Mouse (Mus musculus) splenic B cell, adult 2 months (primary cell): ENCODE results near the gene Prkch.

ENCODE experiments used
- DNase-seq: peaks from one replicate; pipeline ENCODE4 v3.0.0-alpha.2; 2011; ENCODE audit warnings: low read depth, low spot score
- H3K27me3 ChIP-seq: 2 replicates; pipeline ENCODE4 v1.6.1; 2012; ENCODE audit warnings: mild to moderate bottlenecking, low read length, moderate library complexity, mixed read lengths; ENCODE audit not compliant: control insufficient read depth, poor library complexity, insufficient read depth, severe bottlenecking
- H3K36me3 ChIP-seq: 2 replicates; pipeline ENCODE4 v1.6.1; 2012; ENCODE audit warnings: mild to moderate bottlenecking, low read length, moderate library complexity, mixed read lengths; ENCODE audit not compliant: control insufficient read depth, poor library complexity, insufficient read depth, severe bottlenecking

Prkch gene

DNA sequence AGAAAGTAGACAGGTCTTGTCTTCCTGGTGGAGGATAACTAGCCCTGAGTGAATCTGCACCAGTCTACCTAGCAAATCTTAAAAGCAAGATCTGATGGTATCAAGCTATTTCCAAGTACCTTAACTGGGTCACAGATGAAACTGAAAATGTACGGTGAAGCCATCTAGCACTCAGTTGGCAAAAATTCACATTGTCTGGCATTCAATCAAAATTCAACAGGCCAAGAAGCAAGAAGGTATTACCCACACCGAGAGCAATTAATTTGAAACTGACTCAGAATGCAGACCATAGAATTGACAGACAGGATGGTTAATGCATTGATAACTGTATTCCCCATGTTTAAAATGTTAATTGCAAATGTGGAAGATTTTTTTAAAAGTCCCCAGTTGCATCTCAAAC is 82.1 kb downstream of the Prkch start:
- DNase-seq, result no peak
- no peaks in the 10 kb centered on the region for H3K27me3 ChIP-seq

DNA sequence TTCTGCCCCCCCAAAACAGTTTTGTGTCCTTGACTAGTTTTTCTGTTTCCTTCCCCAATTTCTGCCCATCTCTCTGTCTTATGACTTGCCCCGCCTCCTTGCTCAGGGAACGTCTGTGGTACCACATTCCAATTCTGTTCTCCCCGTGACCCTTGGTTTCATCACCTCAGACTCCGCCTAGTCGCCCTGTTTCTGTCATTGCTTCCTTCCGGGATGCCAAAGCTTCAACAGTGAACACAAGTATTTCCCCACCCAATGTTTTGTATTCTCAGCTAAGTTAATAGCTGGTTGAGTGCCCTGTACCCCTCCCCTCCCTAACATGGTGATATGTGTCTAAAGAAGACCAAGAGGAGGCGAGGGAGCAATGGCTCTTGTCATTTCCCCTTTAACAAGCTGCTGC is 83.0 kb downstream of the Prkch start:
- Histone ChIP-seq H3K27me3 (no peaks in the 10 kb centered on the region), H3K36me3 (no peaks in the 10 kb centered on the region)
- no peak for DNase-seq

More for the DNA sequence above, 82.1 kb downstream of the Prkch start:
- no peaks in the 10 kb centered on the region for H3K36me3 ChIP-seq

- Histone ChIP-seq H3K36me3 (no peaks in the 10 kb centered on the region), H3K27me3 (no peaks in the 10 kb centered on the region)
- DNase-seq, result no peak
Measured at GRCm38 (mm10) chr12:73670739-73671138, 86.1 kb downstream of the Prkch start.

DNA sequence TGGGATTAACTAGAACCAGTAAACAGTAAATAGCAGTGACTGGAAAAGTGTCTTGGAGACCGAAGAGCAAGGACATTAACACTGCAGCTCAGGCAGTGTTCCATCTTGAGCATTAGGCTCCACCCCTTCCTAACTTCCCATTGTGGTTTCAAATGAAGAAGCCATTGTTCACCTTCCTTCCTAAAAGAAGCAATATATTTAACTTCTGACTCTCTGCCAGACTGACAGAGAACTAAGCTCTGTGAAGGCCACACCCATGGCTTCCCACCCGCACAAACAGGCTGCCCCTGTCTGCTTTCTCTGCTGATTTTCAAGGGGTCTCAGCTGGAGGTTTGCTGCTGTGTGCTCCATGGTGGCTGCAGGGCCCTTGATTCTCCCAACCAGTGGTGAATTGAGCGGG is 86.9 kb downstream of the Prkch start:
- Histone ChIP-seq H3K27me3 (no peaks in the 10 kb centered on the region), H3K36me3 (no peaks in the 10 kb centered on the region)
- no peak for DNase-seq

DNA sequence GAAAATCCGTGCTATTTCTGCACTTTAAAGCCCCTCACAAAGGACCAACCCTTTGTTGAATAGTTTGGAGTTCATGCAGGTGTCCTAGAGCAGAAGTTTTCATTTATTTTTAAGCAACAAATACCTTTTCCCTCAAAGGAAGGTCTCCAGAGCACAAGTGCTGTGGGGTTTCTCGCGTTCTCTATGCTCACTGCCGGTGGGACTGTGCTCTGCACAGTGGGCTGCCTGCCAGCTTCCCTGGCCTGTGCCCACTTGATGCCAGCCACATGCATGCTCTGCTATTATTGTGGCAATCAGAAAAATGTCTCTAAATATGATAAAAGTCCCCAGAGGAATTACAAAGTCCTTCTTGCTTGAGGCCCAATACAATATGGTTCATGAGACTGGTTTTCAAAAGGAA is 87.4 kb downstream of the Prkch start:
- Histone ChIP-seq H3K36me3 (no peaks in the 10 kb centered on the region), H3K27me3 (no peaks in the 10 kb centered on the region)
- DNase-seq, result no peak

DNA sequence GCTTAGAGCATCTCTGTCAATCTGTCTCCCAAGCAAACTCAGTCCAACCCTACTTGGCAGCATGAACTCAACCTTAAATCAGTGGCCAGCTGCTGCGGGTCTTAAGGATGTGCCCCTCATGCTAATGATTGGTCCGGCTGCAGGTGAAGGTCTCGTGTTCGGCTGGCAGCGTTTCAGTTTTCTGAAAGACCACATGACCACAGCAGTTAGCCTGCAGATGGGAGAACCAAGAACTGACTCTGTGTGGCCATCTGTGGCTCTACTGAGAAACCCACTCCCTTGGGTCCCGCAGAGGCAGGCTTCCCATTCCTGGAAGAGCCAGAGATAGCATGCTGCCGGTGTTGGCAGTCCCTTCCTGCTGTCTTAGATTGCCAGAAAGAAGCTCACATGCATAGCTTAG is 89.2 kb downstream of the Prkch start:
- no peaks in the 10 kb centered on the region for H3K36me3 ChIP-seq
- H3K27me3 ChIP-seq, result no peaks in the 10 kb centered on the region
- DNase-seq, result no peak

- DNase-seq, result no peak
- Histone ChIP-seq H3K27me3 (no peaks in the 10 kb centered on the region), H3K36me3 (no peaks in the 10 kb centered on the region)
Measured at GRCm38 (mm10) chr12:73675212-73675611, 90.6 kb downstream of the Prkch start.

DNA sequence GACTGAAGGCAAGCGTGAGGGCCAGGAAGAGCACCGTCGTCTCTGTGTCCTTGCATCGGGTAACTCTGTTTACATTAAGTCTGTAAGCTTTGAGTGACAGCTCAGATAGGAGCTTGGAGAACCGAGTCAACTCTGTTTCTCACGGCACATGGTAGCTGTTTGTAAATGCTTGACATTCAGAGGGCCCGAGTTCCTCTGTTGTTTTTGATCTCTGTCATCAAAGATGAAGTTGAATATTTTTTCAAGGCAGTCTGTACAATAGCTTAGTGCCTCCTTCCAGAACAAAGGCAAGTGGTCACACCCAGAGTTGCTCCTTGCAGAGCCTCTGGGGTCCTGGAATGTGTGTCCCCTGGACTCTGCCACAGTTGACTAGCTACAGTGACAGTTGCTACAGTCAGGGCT is 94.8 kb downstream of the Prkch start:
- H3K36me3 ChIP-seq, result no peaks in the 10 kb centered on the region
- no peaks in the 10 kb centered on the region for H3K27me3 ChIP-seq
- no peak for DNase-seq

GRCm38 (mm10) chr12:73682921-73683346 is 98.3 kb downstream of the Prkch start:
- no peak for DNase-seq
- Histone ChIP-seq H3K27me3 (no peaks in the 10 kb centered on the region), H3K36me3 (no peaks in the 10 kb centered on the region)

DNA sequence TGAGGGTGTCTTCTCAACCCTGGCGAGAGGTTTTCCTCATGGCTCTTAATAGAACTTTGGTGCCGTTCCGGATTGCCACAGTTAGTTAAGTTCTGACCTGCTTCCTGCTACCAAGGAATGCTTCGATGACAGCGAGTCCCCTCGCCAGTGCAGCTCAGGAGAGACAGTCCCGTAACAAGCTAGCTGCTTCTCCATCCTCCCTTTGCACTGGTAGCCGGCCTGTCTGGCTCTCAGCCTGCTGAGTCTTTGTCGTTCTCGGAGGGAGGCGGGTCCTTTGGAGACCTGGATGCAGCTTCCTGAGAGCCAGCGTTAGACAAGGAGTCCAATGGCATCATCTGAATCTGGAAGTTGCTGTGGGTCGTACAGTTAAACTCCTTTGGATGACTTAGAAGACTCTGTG is 101.3 kb downstream of the Prkch start:
- Histone ChIP-seq H3K36me3 (no peaks in the 10 kb centered on the region), H3K27me3 (no peaks in the 10 kb centered on the region)
- DNase-seq, result no peak

- no peak for DNase-seq
- Histone ChIP-seq H3K27me3 (no peaks in the 10 kb centered on the region), H3K36me3 (no peaks in the 10 kb centered on the region)
Measured at GRCm38 (mm10) chr12:73686456-73686855, 101.9 kb downstream of the Prkch start.

GRCm38 (mm10) chr12:73687077-73688035 is 102.8 kb downstream of the Prkch start:
- H3K27me3 ChIP-seq, result no peaks in the 10 kb centered on the region
- no peak for DNase-seq
- H3K36me3 ChIP-seq, result no peaks in the 10 kb centered on the region

GRCm38 (mm10) chr12:73692321-73692720 is 107.7 kb downstream of the Prkch start:
- no peak for DNase-seq
- Histone ChIP-seq H3K27me3 (no peaks in the 10 kb centered on the region), H3K36me3 (no peaks in the 10 kb centered on the region)

DNA sequence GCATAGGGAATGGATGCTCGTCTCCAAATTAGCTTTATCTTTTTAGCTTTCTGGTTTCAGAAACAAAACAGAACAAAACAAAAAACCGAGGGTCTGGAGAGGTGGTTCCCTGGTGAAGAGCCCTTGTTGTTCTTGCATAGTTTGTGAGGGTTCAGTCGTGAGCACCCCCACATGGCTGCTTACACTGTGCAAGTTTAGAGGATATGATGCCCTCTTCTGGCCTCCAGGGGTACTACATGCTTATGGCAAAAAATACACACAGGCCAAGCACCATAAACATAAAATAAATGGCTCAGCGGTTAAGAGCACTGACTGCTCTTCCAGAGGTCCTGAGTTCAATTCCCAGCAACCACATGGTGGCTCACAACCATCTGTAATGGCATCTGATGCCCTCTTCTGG is 108.8 kb downstream of the Prkch start:
- DNase-seq, result peak; percentile 74
- no peaks in the 10 kb centered on the region for H3K36me3 ChIP-seq
- no peaks in the 10 kb centered on the region for H3K27me3 ChIP-seq

GRCm38 (mm10) chr12:73694690-73695089 is 110.1 kb downstream of the Prkch start:
- no peaks in the 10 kb centered on the region for H3K27me3 ChIP-seq
- DNase-seq, result no peak
- H3K36me3 ChIP-seq, result no peaks in the 10 kb centered on the region

GRCm38 (mm10) chr12:73695110-73695509 is 110.5 kb downstream of the Prkch start:
- no peak for DNase-seq
- Histone ChIP-seq H3K27me3 (no peaks in the 10 kb centered on the region), H3K36me3 (no peaks in the 10 kb centered on the region)
